Mouse (Mus musculus) kidney, adult 10 weeks (tissue): ENCODE data around the gene Gpr65. TPM values are rescaled to one million over a fixed set of nuclear protein-coding genes. Genes with fewer than 3 reads are reported as not detected.

Experiments
- polyA plus RNA-seq: library from polyadenylated mRNA; stranded (reverse); fragments of 350-450 nt; fragmentation: Illumina TruSeq; extraction: RNeasy Lipid Tissue Mini Kit (QIAGEN cat#74804); gene quantifications from one replicate; pipeline ENCODE4 v1.2.3, GENCODE M21; 2014; ENCODE audit warnings: low read depth, low replicate concordance

Gpr65 gene
- polyA plus RNA-seq: 2.5 TPM

DNA sequence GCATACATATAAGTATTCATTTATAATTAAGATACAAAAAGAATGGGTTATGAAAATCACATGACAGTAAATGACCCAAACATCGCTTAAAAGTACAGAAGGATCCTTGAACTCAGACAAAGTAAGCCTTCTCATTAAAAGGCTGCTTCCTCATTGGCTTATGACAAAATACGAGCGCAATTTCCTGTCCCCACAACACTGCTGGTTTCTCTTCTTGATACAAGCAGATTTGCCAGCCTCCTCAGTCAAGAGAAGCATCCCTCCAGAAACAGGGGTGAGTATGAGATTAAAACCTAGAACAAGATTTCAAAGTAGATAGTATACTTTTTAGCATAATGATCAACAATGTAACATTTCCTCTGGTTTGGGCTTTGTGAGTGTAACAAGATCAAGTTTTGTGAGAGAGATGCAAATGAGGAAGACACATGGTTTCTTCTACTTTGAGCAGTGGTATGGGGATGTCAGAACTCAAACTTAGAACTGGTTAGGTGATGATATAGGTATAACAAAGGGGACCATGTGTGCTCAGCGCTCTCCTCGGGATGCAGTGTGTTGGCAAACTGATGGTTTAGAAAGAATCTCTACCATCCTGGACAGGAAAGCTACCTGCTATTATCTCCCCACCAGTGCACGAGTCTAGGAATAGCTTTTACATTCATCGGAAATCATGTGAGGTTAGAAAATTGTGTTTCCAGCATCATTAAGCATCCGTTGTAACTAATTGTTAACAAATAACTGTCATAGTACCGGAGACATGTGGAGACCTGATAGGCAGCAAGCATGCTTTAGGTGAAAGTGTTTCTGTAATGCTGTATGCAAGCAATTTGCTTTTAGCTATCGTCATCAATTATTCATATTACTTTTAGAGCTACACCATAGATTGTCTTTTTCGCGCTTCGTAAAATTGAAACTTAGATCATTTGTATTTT is at the start of gene Gpr65:
Gene Gpr65 (plus strand): TSS at position 195 of the 929 bp plus-strand sequence.

DNA sequence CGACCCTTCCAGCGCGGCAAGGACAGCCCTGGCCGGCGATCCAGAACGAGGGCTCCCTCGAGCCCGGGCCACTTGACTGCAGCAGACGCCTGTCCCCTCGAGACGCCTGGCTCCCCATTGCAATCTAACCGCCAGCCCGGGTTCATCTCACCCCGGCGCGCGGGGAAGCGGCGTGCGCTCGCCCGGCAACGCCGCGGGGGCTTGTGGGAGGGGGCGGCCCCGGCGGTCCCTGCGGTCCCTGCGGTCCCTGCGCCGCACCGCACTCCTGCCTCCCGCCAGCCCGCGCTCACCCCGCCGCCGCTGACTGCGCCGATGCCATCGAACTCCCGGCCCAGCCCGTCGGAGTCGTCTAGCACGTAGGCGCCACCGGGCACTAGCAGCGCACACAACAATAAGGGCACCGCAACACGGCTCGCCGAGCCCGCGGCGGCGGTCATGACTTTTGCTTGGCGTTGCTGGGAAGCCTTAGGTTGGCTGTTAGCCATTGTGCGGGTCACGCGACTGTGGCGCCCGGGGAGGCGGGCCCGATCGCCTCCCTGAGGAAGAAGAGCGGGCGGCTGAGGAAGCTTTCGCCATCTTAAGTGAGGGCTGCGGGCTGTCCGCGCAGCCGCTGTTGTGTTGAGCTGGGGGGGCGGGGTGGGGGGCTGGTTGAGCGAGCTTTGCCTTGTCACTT is 9.5 kb upstream of the Gpr65 start, which contains the start of gene Galc:
Gene Galc (minus strand): TSS at position 615 of the 673 bp plus-strand sequence.

Other genes with a start within 250 kb of the Gpr65 start
- gene Galc, start 9.2 kb upstream of the Gpr65 start, polyA plus RNA-seq: 101 TPM